Mouse (Mus musculus): ENCODE results near the gene Xkr7. TPM values are rescaled to one million over a fixed set of nuclear protein-coding genes. Genes with fewer than 3 reads are reported as not detected.

Xkr7 gene
- polyA plus RNA-seq, 1 experiment from 2014 or later: not detected

GRCm38 (mm10) chr2:153016786-153017185, 14.9 kb upstream of the Xkr7 start:
- H3K4me1 ChIP-seq: peaks cover 13% of the 10 kb centered on the region
- H3K36me3 ChIP-seq: peaks cover 20% of the 10 kb centered on the region
- H3K27me3 ChIP-seq (ENCODE audit: low read depth, poor library complexity, severe bottlenecking): peaks cover 21% of the 10 kb centered on the region
- no peak overlapping the region for H3K27ac ChIP-seq
- no peak overlapping the region for H3K4me3 ChIP-seq
- 44% methylated on average over 5 of the region's 5 CpGs for WGBS
- DNase-seq (ENCODE audit: low spot score): no peak
- no peaks in the 10 kb centered on the region for H3K9me3 ChIP-seq (replicated peaks)

DNA sequence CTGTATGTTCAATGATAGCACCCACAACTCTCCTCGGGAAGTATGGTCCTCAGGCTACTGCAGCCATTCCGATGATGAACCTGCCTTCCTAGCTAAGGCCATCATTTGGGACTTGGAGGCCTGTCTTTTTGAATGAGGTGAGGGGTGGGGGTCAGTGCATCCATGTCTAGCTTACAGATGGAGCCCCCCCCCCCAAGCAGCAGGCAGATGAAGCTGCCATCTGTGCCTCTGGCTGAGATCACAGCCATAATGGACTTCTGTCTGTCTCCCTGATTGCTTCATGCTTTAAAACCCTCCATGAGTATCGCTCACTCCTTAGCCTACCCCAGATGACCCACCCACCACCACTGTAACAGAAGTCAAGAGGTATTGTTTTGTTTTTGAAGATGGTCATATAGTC, 12.3 kb upstream of the Xkr7 start:
- no peak overlapping the region for H3K4me3 ChIP-seq
- H3K36me3 ChIP-seq: no peaks in the 10 kb centered on the region
- DNase-seq (ENCODE audit: low spot score): no peak
- H3K9me3 ChIP-seq (replicated peaks): no peaks in the 10 kb centered on the region
- H3K27ac ChIP-seq: no peak overlapping the region
- H3K4me1 ChIP-seq: peaks cover 6% of the 10 kb centered on the region
- H3K27me3 ChIP-seq (ENCODE audit: low read depth, poor library complexity, severe bottlenecking): peaks cover 21% of the 10 kb centered on the region
- 87% methylated on average over 3 of the region's 3 CpGs for WGBS

DNA sequence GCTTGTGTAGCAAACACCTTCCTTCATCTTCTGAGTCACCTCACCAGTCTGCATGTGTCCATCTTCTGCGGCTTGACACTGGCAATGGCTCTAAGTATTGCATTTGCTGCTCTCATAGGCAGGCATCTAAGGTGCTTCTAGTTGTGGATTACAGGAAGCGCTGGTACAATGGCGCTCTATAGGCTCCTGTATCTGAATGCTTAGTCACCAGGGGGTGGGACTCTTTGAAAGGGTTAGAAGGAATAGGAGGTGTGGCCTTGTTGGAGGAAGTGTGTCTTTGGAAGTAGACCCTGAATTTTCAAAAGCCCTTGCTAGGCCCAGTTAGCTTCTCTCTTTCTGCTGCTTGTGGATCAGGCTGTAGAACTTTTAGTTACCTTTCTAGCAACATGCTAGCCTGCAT, 10.5 kb upstream of the Xkr7 start:
- Histone ChIP-seq H3K9me3 (replicated peaks) (no peaks in the 10 kb centered on the region), H3K4me3 (no peak overlapping the region), H3K27ac (no peak overlapping the region), H3K36me3 (no peaks in the 10 kb centered on the region), H3K27me3 (ENCODE audit: low read depth, poor library complexity, severe bottlenecking) (peaks cover 17% of the 10 kb centered on the region), H3K4me1 (no peaks in the 10 kb centered on the region)
- WGBS: 68% methylated on average over 3 of the region's 3 CpGs
- no peak for DNase-seq (ENCODE audit: low spot score)

DNA sequence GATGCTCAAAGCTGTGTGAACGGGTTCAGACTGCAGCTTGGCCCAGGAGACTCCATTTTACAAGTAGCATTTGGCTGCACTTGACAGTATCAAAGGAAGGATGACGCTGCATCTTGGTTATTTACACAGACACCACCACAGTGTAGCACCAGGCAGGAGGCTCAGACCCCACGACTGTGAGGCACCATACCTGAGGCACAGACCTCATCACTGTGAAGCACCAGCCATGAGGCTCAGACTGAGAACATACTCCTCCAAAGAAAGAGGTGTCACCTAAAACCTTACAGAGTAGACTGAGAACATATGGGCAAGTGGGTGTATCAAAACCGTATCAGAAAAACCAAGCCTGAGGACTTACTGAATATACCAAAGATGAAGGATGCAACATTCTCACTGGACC, 8.8 kb upstream of the Xkr7 start:
- Histone ChIP-seq H3K36me3 (no peaks in the 10 kb centered on the region), H3K27me3 (ENCODE audit: low read depth, poor library complexity, severe bottlenecking) (peaks cover 14% of the 10 kb centered on the region), H3K4me1 (no peaks in the 10 kb centered on the region), H3K9me3 (replicated peaks) (no peaks in the 10 kb centered on the region), H3K4me3 (no peak overlapping the region), H3K27ac (no peak overlapping the region)
- WGBS: 68% methylated on average over 4 of the region's 4 CpGs
- no peak for DNase-seq (ENCODE audit: low spot score)

- no peak overlapping the region for H3K27ac ChIP-seq
- no peaks in the 10 kb centered on the region for H3K9me3 ChIP-seq (replicated peaks)
- H3K27me3 ChIP-seq (ENCODE audit: low read depth, poor library complexity, severe bottlenecking): peaks cover 37% of the 10 kb centered on the region
- 87% methylated on average over 7 of the region's 7 CpGs for WGBS
- H3K4me1 ChIP-seq: no peaks in the 10 kb centered on the region
- no peak for DNase-seq (ENCODE audit: low spot score)
- H3K4me3 ChIP-seq: no peak overlapping the region
- no peaks in the 10 kb centered on the region for H3K36me3 ChIP-seq
Measured at GRCm38 (mm10) chr2:153026052-153026451, 5.6 kb upstream of the Xkr7 start.

DNA sequence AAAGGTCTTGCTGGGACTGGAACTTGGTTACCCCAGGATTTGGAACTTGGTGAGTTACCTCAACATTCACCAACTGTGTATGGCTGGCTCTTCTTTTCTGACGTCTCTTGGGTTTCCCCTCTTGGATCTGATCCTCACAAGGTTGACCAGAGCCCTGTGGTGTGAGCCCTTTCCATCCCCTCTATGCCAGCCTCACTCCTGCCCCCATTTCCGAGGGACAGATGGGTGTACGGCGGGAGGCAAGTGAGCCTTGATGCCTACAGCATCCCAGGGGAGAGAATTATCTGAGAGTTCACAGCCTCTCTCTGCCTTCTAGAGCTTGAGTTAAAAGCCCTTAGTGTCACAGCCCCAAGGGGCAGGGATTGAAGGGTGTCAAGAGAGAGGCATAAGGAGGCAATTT, 4.2 kb upstream of the Xkr7 start:
- no peak for DNase-seq (ENCODE audit: low spot score)
- no peaks in the 10 kb centered on the region for H3K9me3 ChIP-seq (replicated peaks)
- no peaks in the 10 kb centered on the region for H3K36me3 ChIP-seq
- H3K27me3 ChIP-seq (ENCODE audit: low read depth, poor library complexity, severe bottlenecking): peaks cover 52% of the 10 kb centered on the region
- no peak overlapping the region for H3K27ac ChIP-seq
- H3K4me1 ChIP-seq: peaks cover 12% of the 10 kb centered on the region
- no peak overlapping the region for H3K4me3 ChIP-seq
- 44% methylated on average over 4 of the region's 4 CpGs for WGBS

DNA sequence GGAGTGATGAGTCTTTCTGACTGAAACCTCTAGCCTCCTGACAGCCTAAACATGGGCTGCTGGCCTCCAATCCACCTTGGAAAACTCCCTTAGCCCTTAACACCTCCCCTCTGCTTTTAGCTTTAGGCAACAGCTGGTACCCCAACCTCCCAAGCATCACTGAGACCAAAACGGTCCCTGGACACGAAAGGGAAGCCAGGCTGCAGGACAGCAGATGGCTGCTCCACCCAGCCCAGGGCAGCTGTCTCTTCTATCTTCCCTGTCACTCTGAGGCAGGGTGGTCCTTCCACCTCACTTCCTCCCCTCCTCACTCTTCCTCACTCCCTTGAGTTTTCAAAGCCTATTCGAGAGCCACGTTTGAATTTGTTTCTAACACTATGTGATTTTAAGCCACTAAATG, 1.2 kb upstream of the Xkr7 start:
- no peak for DNase-seq (ENCODE audit: low spot score)
- Histone ChIP-seq H3K4me1 (peaks cover 12% of the 10 kb centered on the region), H3K36me3 (no peaks in the 10 kb centered on the region), H3K27me3 (ENCODE audit: low read depth, poor library complexity, severe bottlenecking) (peaks cover 70% of the 10 kb centered on the region), H3K4me3 (no peak overlapping the region), H3K27ac (no peak overlapping the region), H3K9me3 (replicated peaks) (no peaks in the 10 kb centered on the region)
- WGBS: 20% methylated on average over 4 of the region's 4 CpGs

DNA sequence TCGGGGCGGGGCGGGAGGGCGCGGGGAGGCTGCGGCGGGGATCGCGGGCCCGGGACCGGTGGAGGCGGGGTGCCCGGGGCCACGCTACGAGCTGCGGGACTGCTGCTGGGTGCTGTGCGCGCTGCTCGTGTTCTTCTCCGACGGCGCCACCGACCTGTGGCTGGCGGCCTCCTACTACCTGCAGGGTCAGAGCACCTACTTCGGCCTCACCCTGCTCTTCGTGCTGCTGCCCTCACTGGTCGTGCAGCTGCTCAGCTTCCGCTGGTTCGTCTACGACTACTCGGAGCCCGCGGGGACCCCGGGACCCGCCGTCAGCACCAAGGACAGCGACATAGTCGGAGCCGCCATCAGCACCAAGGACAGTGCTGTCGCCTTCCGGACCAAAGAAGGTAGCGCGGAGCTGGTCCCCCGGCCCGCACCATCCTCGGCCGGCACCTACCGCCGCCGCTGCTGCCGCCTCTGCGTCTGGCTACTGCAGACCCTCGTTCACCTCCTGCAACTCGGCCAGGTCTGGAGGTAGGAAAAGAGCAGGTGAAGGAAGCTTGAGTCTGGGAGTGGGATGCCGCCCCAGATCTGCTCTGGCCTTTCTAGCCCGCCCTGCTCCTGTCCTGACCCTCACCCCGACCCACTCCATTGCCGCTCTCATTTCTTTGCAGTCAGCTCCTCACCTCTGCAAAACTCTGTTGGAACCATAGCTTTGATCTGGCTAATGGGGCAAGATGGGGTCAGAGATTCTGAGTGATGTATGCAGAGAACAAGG, 611 bp downstream of the Xkr7 start:
- H3K9me3 ChIP-seq (replicated peaks): no peaks in the 10 kb centered on the region
- 1% methylated on average over 58 of the region's 58 CpGs for WGBS
- H3K36me3 ChIP-seq: no peaks in the 10 kb centered on the region
- peaks cover 12% of the 10 kb centered on the region for H3K4me1 ChIP-seq
- peak overlapping the region; percentile 56 for H3K4me3 ChIP-seq
- DNase-seq (ENCODE audit: low spot score): peak; percentile 97
- H3K27ac ChIP-seq: no peak overlapping the region
- peaks cover 68% of the 10 kb centered on the region for H3K27me3 ChIP-seq (ENCODE audit: low read depth, poor library complexity, severe bottlenecking)

GRCm38 (mm10) chr2:153032973-153033372, 1.3 kb downstream of the Xkr7 start:
- no peaks in the 10 kb centered on the region for H3K36me3 ChIP-seq
- peaks cover 12% of the 10 kb centered on the region for H3K4me1 ChIP-seq
- WGBS: 17% methylated on average over 4 of the region's 4 CpGs
- no peak overlapping the region for H3K4me3 ChIP-seq
- H3K27me3 ChIP-seq (ENCODE audit: low read depth, poor library complexity, severe bottlenecking): peaks cover 68% of the 10 kb centered on the region
- H3K27ac ChIP-seq: no peak overlapping the region
- no peaks in the 10 kb centered on the region for H3K9me3 ChIP-seq (replicated peaks)
- no peak for DNase-seq (ENCODE audit: low spot score)

- Histone ChIP-seq H3K27ac (no peak overlapping the region), H3K27me3 (ENCODE audit: low read depth, poor library complexity, severe bottlenecking) (peaks cover 65% of the 10 kb centered on the region), H3K9me3 (replicated peaks) (no peaks in the 10 kb centered on the region), H3K4me3 (no peak overlapping the region), H3K36me3 (no peaks in the 10 kb centered on the region), H3K4me1 (peaks cover 15% of the 10 kb centered on the region)
- DNase-seq (ENCODE audit: low spot score): no peak
- 74% methylated on average over 5 of the region's 5 CpGs for WGBS
Measured at GRCm38 (mm10) chr2:153033545-153034230, 2.0 kb downstream of the Xkr7 start.

DNA sequence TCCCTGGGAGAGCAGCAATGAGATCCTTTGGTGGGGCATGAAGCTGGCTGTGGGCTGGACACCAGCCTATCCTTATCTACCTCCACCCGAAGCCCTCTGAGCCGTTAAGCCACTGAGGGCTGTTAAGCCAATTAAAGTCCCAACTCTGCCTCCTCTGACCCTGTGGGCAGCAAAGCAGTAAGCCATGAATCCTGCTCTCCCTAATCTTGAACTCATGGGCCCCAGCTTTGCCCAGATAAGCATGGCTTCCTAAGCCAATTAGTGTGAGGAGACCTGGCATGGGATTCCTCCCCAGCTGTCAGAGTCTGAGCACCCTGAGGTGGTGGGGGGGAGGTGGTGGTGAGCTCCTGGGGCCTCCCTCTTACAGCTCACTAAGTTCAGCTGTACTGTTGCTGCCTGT, 5.0 kb downstream of the Xkr7 start:
- H3K27ac ChIP-seq: no peak overlapping the region
- H3K27me3 ChIP-seq (ENCODE audit: low read depth, poor library complexity, severe bottlenecking): peaks cover 37% of the 10 kb centered on the region
- H3K4me3 ChIP-seq: no peak overlapping the region
- H3K36me3 ChIP-seq: no peaks in the 10 kb centered on the region
- H3K9me3 ChIP-seq (replicated peaks): no peaks in the 10 kb centered on the region
- H3K4me1 ChIP-seq: peaks cover 12% of the 10 kb centered on the region
- WGBS: 21% methylated on average over 2 of the region's 2 CpGs
- DNase-seq (ENCODE audit: low spot score): no peak

- Histone ChIP-seq H3K4me1 (no peaks in the 10 kb centered on the region), H3K9me3 (replicated peaks) (no peaks in the 10 kb centered on the region), H3K27ac (no peak overlapping the region), H3K27me3 (ENCODE audit: low read depth, poor library complexity, severe bottlenecking) (peaks cover 8% of the 10 kb centered on the region; the same call in 1 of the 2 replicates), H3K4me3 (no peak overlapping the region), H3K36me3 (no peaks in the 10 kb centered on the region)
- no peak for DNase-seq (ENCODE audit: low spot score)
- 59% methylated on average over 3 of the region's 3 CpGs for WGBS
Measured at GRCm38 (mm10) chr2:153043886-153044285, 12.2 kb downstream of the Xkr7 start.

DNA sequence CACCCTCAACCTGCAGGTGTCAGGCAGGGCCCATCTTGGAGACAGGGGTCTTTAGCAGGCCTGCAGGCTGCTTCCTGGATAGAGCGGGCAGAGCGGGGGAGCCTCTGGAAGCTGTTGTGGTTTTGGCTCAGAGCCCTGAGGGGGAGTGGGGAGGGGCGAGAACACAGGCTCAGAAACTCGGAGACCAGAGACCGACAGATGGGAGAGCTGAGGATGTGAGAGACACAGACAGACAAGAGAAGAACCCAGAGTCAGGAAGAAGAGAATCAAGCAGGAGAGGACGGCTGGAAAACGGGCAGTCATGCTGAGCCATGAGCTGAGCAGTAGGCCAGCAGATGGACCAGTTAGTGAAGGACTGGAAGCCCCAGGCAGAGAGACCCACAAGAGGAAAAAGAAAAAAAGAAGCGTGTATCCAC, 14.2 kb downstream of the Xkr7 start:
- no peaks in the 10 kb centered on the region for H3K9me3 ChIP-seq (replicated peaks)
- peaks cover 27% of the 10 kb centered on the region for H3K27me3 ChIP-seq (ENCODE audit: low read depth, poor library complexity, severe bottlenecking)
- H3K4me3 ChIP-seq: no peak overlapping the region
- 52% methylated on average over 8 of the region's 8 CpGs for WGBS
- H3K36me3 ChIP-seq: no peaks in the 10 kb centered on the region
- no peaks in the 10 kb centered on the region for H3K4me1 ChIP-seq
- no peak overlapping the region for H3K27ac ChIP-seq
- DNase-seq (ENCODE audit: low spot score): no peak
